Mouse (Mus musculus) liver, postnatal 0 days (tissue): ENCODE measurements around the gene Slc4a11.

Experiments used
- CTCF ChIP-seq: sonication (generic); IDR thresholded peaks from 2 replicates; pipeline ENCODE4 v1.5.1; 2016; ENCODE audit warnings: antibody characterized with exemption, low read depth
- EP300 ChIP-seq: IDR thresholded peaks from 2 replicates; pipeline ENCODE4 v1.6.1; 2016; ENCODE audit warnings: antibody characterized with exemption, low read depth, mild to moderate bottlenecking

DNA sequence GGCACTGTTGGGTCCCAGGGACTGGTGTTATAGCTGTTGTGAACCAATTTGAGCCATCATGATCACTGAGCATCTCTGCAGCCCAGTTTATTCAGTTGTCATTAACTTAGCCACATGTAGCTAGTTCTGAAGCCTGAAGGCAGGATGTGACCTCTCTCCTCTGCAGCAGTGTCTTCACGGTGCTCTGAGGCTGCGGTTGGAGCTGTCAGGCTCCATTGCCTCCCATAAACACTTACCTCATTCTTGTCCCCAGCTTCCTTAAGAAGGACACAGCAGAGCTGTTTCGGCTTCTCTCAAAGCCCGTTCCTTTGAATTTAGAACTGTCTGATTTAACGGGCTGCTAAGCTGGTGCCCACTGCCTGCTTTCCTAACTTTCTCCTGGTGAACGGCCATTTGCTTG is 17.4 kb downstream of the Slc4a11 start:
- TF ChIP-seq CTCF: no peak
- TF ChIP-seq EP300: no peak
